ENCODE assay signal across 9 mouse cellular contexts in genomic region chr2:25694605-25695004, GRCm38 (mm10). TPM values are rescaled to one million over a fixed set of nuclear protein-coding genes. Genes with fewer than 3 reads are reported as not detected.
A peak's percentile ranks its signal among the peaks of the same experiment; 100 is the strongest.
DNase-seq lines count a peak whose midpoint lies in the region; ATAC-seq and TF ChIP-seq lines count a peak whose summit lies in the region.
"Had no signal": no experiment of that assay in that cellular context is flagged by ENCODE, and none has a peak within 500 bp of the region (broad histone marks: within the 10 kb centered on the region; RNA-seq: fewer than 3 reads in every experiment).

No protein-coding gene starts in this region.

- no peak for ATAC-seq in forebrain, embryonic 13.5 days

- no peaks in the 10 kb centered on the region for H3K27me3 ChIP-seq in forebrain, embryonic 10.5 days (ENCODE audit: poor library complexity, severe bottlenecking)
- no peaks in the 10 kb centered on the region for H3K27me3 ChIP-seq in forebrain, embryonic 13.5 days
- no peaks in the 10 kb centered on the region for H3K27me3 ChIP-seq in small intestine, adult 2 months (ENCODE audit: control insufficient read depth, insufficient read depth, low read length)
- H3K27me3 ChIP-seq: limb, embryonic 12.5 days had no signal

- no peaks in the 10 kb centered on the region for H3K4me1 ChIP-seq in forebrain, embryonic 10.5 days
- no peaks in the 10 kb centered on the region for H3K4me1 ChIP-seq in forebrain, embryonic 13.5 days
- H3K4me1 ChIP-seq in small intestine, adult 2 months (ENCODE audit: control insufficient read depth, insufficient read depth, insufficient read length, low read length) = peaks cover 2% of the 10 kb centered on the region; the same call in 1 of the 2 replicates
- H3K4me1 ChIP-seq: limb, embryonic 12.5 days had no signal

- peak; percentile 77 for TF ChIP-seq CTCF in brain, embryonic 14.5 days (IDR thresholded peaks at IDR 0.05; ENCODE audit: borderline replicate concordance, extremely low read depth, insufficient read depth, insufficient read length)
- peak; percentile 75; the same call in 1 of the 2 replicates for TF ChIP-seq CTCF in small intestine, adult 2 months (IDR thresholded peaks at IDR 0.05; ENCODE audit: extremely low read depth, insufficient read length, insufficient replicate concordance, low read depth, low read length)

- DNase-seq in forebrain, embryonic 10.5 days (ENCODE audit: extremely low spot score, low spot score) = peak; percentile 63
- peak; percentile 25 to 54 for DNase-seq in CD8-positive naive resting alpha-beta T cell, adult 2 months (ENCODE audit: low read depth in 2 of 2, low spot score in 2 of 2)
- DNase-seq in brain, embryonic 14.5 days (ENCODE audit: low read depth) = peak; percentile 56
- DNase-seq in forelimb bud, embryonic 11.5 days (ENCODE audit: low read depth, low spot score) = peak; percentile 55
- DNase-seq in kidney, postnatal 10 days = peak; percentile 80
- DNase-seq in lung, postnatal 10 days = peak; percentile 77

- H3K4me2 ChIP-seq in forebrain, embryonic 13.5 days = no peak overlapping the region
- H3K4me2 ChIP-seq: limb, embryonic 12.5 days had no signal

- TF ChIP-seq POLR2A in brain, embryonic 14.5 days (IDR thresholded peaks at IDR 0.05; ENCODE audit: borderline replicate concordance, extremely low read depth, insufficient read depth, insufficient read length, poor library complexity, severe bottlenecking) = no peak
- no peak for TF ChIP-seq POLR2A in small intestine, adult 2 months (IDR thresholded peaks at IDR 0.05; ENCODE audit: low read depth, low read length)

- H3K9ac ChIP-seq in forebrain, embryonic 13.5 days = no peak overlapping the region
- H3K9ac ChIP-seq: limb, embryonic 12.5 days had no signal

- H3K36me3 ChIP-seq in forebrain, embryonic 10.5 days (replicated peaks) = no peaks in the 10 kb centered on the region
- no peaks in the 10 kb centered on the region for H3K36me3 ChIP-seq in forebrain, embryonic 13.5 days (ENCODE audit: poor library complexity, severe bottlenecking)
- no peaks in the 10 kb centered on the region for H3K36me3 ChIP-seq in small intestine, adult 2 months (ENCODE audit: control insufficient read depth, insufficient read depth, low read length)
- H3K36me3 ChIP-seq: limb, embryonic 12.5 days had no signal

- no peak overlapping the region for H3K4me3 ChIP-seq in forebrain, embryonic 10.5 days
- no peak overlapping the region for H3K4me3 ChIP-seq in forebrain, embryonic 13.5 days
- no peak overlapping the region for H3K4me3 ChIP-seq in small intestine, adult 2 months (ENCODE audit: low read depth, low read length)
- H3K4me3 ChIP-seq: limb, embryonic 12.5 days had no signal

- no peaks in the 10 kb centered on the region for H3K9me3 ChIP-seq in forebrain, embryonic 10.5 days
- H3K9me3 ChIP-seq in forebrain, embryonic 13.5 days (replicated peaks) = no peaks in the 10 kb centered on the region
- H3K9me3 ChIP-seq: limb, embryonic 12.5 days had no signal

- H3K27ac ChIP-seq in forebrain, embryonic 10.5 days = no peak overlapping the region
- H3K27ac ChIP-seq in forebrain, embryonic 13.5 days = no peak overlapping the region
- no peak overlapping the region for H3K27ac ChIP-seq in small intestine, adult 2 months (ENCODE audit: insufficient read depth, low read depth, low read length)
- H3K27ac ChIP-seq: limb, embryonic 12.5 days had no signal

RNA-seq across cellular contexts. Expression of gene Obp2a, which starts 5.2 kb away (rescaled TPM):
- not detected in 2 replicates for polyA plus RNA-seq in forebrain, embryonic 10.5 days (2016; fragmentation: Nextera tagmentation; extraction: Ambion mirVana)
- polyA plus RNA-seq in forebrain, embryonic 13.5 days (2015; fragmentation: Nextera tagmentation; extraction: Ambion mirVana) = not detected in 2 replicates
- polyA plus RNA-seq in brain, embryonic 14.5 days (2012; rRNA removed) = not detected in 2 replicates
- polyA plus RNA-seq in small intestine, adult 2 months (2012; rRNA removed) = not detected in 2 replicates
- polyA plus RNA-seq: limb, embryonic 12.5 days had no signal

RNA-seq across cellular contexts. Expression of gene Bmyc, which starts 11.9 kb away (rescaled TPM):
- 75.6 and 76.1 TPM in 2 replicates for polyA plus RNA-seq in forebrain, embryonic 10.5 days (2016; fragmentation: Nextera tagmentation; extraction: Ambion mirVana)
- 83.3 and 86.8 TPM in 2 replicates for polyA plus RNA-seq in forebrain, embryonic 13.5 days (2015; fragmentation: Nextera tagmentation; extraction: Ambion mirVana)
- polyA plus RNA-seq in brain, embryonic 14.5 days (2012; rRNA removed) = 64.5 and 74.8 TPM in 2 replicates
- 22.9 and 28.4 TPM in 2 replicates for polyA plus RNA-seq in small intestine, adult 2 months (2012; rRNA removed)

RNA-seq across cellular contexts. Expression of gene Lcn10, which starts 12.1 kb away (rescaled TPM):
- not detected in 2 replicates for polyA plus RNA-seq in forebrain, embryonic 10.5 days (2016; fragmentation: Nextera tagmentation; extraction: Ambion mirVana)
- polyA plus RNA-seq in forebrain, embryonic 13.5 days (2015; fragmentation: Nextera tagmentation; extraction: Ambion mirVana) = not detected in 2 replicates
- not detected in 2 replicates for polyA plus RNA-seq in brain, embryonic 14.5 days (2012; rRNA removed)
- not detected in 2 replicates for polyA plus RNA-seq in small intestine, adult 2 months (2012; rRNA removed)
- polyA plus RNA-seq: limb, embryonic 12.5 days had no signal

RNA-seq across cellular contexts. Expression of gene Lcn6, which starts 18.0 kb away (rescaled TPM):
- not detected in 2 replicates for polyA plus RNA-seq in forebrain, embryonic 10.5 days (2016; fragmentation: Nextera tagmentation; extraction: Ambion mirVana)
- not detected in 2 replicates for polyA plus RNA-seq in forebrain, embryonic 13.5 days (2015; fragmentation: Nextera tagmentation; extraction: Ambion mirVana)
- not detected in 2 replicates for polyA plus RNA-seq in brain, embryonic 14.5 days (2012; rRNA removed)
- polyA plus RNA-seq in small intestine, adult 2 months (2012; rRNA removed) = not detected in 2 replicates
- polyA plus RNA-seq: limb, embryonic 12.5 days had no signal

RNA-seq across cellular contexts. Expression of gene Lcn5, which starts 36.9 kb away (rescaled TPM):
- polyA plus RNA-seq in forebrain, embryonic 10.5 days (2016; fragmentation: Nextera tagmentation; extraction: Ambion mirVana) = not detected in 2 replicates
- polyA plus RNA-seq in forebrain, embryonic 13.5 days (2015; fragmentation: Nextera tagmentation; extraction: Ambion mirVana) = not detected in 2 replicates
- not detected in 2 replicates for polyA plus RNA-seq in brain, embryonic 14.5 days (2012; rRNA removed)
- not detected in 2 replicates for polyA plus RNA-seq in small intestine, adult 2 months (2012; rRNA removed)
- polyA plus RNA-seq: limb, embryonic 12.5 days had no signal
